Mouse (Mus musculus) liver, embryonic 12.5 days (tissue): ENCODE results near the gene Dlgap4. TPM values are rescaled to one million over a fixed set of nuclear protein-coding genes. Genes with fewer than 3 reads are reported as not detected.
"Not testable (repeated sequence)": the region's sequence is repeated elsewhere in the genome, so short reads cannot be mapped to it uniquely, and the experiment has no call there.

Experiments
- ATAC-seq: fragments of 200-750 bp; cut with Nextera tagmentation; 2 replicates; pipeline ENCODE4 v1.8.0; 2017; ENCODE audit warnings: moderate number of reproducible peaks, mild to moderate bottlenecking, moderate library complexity
- H3K27ac ChIP-seq: fragments of 300-500 bp; sonication (generic); 2 replicates; pipeline ENCODE4 v1.5.1; 2016; ENCODE audit warnings: mild to moderate bottlenecking
- H3K27me3 ChIP-seq: fragments of 300-500 bp; sonication (generic); replicated peaks from 2 replicates; pipeline ENCODE4 v1.6.1; 2016; ENCODE audit warnings: mild to moderate bottlenecking, moderate library complexity
- H3K36me3 ChIP-seq: fragments of 300-500 bp; sonication (generic); 2 replicates; pipeline ENCODE4 v1.6.1; 2016; ENCODE audit warnings: mild to moderate bottlenecking, moderate library complexity
- H3K4me1 ChIP-seq: fragments of 300-500 bp; sonication (generic); 2 replicates; pipeline ENCODE4 v1.6.1; 2016
- H3K4me2 ChIP-seq: fragments of 300-500 bp; sonication (generic); 2 replicates; pipeline ENCODE4 v1.6.1; 2016; ENCODE audit warnings: mild to moderate bottlenecking, moderate library complexity
- H3K4me3 ChIP-seq: fragments of 300-500 bp; sonication (generic); 2 replicates; pipeline ENCODE4 v1.5.1; 2016; ENCODE audit warnings: mild to moderate bottlenecking, moderate library complexity
- H3K9ac ChIP-seq: fragments of 300-500 bp; sonication (generic); 2 replicates; pipeline ENCODE4 v1.6.1; 2016; ENCODE audit warnings: mild to moderate bottlenecking, moderate library complexity
- H3K9me3 ChIP-seq: fragments of 300-500 bp; sonication (generic); replicated peaks from 2 replicates; pipeline ENCODE4 v1.6.1; 2016; ENCODE audit warnings: mild to moderate bottlenecking, moderate library complexity
- WGBS: fragments of 180-500 bp; shearing (Covaris S2); methylation state at CpG from one replicate; pipeline ENCODE4 v1.1.7; 2016; ENCODE audit not compliant: insufficient replicate concordance; 5-methylcytosine and 5-hydroxymethylcytosine counted together
- polyA plus RNA-seq: library from polyadenylated mRNA; unstranded; fragments of >200 nt; fragmentation: Nextera tagmentation; extraction: Ambion mirVana; gene quantifications from 2 replicates; pipeline ENCODE4 v1.2.1, GENCODE M21; 2016

Gene Dlgap4
- polyA plus RNA-seq, 1 experiment from 2014 or later, result 28.7 TPM

DNA sequence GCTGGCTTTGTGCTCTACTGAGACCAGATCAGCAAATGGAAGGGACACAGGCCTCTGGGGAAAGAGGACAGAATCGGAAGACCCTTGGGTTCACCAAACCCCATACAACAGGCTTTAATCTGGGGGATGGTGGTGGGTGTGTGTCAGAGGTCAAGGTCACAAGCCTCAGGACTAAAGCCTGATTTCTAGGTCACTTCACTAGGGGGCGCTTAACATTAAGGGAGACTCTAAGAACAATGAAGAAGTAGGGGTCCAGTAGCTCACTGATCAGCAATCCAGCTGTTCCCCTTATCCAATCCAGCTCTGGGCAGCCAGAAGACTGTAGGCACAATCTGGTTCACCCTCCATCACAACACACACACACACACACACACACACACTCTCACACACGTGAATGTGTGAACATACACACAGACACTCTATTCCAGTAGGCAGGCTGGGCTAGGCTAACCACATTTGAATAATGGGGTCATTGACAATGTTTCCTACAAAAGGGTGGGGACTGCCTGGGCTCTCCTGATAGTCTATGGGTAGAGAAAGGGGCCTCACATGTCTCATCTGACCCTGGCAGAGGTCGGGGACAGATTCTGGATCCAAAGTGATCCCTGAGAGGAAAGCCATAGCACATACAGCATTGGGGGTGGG is 168.5 kb downstream of the Dlgap4 start:
- ATAC-seq, result peak; percentile 75
- Histone ChIP-seq H3K4me2 (peak overlapping the region; percentile 63), H3K9me3 (peaks cover 8% of the 10 kb centered on the region; the same call in 1 of the 2 replicates), H3K4me1 (peaks cover 81% of the 10 kb centered on the region), H3K9ac (peak overlapping the region; percentile 40), H3K36me3 (no peaks in the 10 kb centered on the region), H3K27ac (peak overlapping the region; percentile 90), H3K4me3 (no peak overlapping the region), H3K27me3 (peaks cover 13% of the 10 kb centered on the region; the same call in 1 of the 2 replicates)
- WGBS, result 33% methylated on average over 4 of the region's 4 CpGs

DNA sequence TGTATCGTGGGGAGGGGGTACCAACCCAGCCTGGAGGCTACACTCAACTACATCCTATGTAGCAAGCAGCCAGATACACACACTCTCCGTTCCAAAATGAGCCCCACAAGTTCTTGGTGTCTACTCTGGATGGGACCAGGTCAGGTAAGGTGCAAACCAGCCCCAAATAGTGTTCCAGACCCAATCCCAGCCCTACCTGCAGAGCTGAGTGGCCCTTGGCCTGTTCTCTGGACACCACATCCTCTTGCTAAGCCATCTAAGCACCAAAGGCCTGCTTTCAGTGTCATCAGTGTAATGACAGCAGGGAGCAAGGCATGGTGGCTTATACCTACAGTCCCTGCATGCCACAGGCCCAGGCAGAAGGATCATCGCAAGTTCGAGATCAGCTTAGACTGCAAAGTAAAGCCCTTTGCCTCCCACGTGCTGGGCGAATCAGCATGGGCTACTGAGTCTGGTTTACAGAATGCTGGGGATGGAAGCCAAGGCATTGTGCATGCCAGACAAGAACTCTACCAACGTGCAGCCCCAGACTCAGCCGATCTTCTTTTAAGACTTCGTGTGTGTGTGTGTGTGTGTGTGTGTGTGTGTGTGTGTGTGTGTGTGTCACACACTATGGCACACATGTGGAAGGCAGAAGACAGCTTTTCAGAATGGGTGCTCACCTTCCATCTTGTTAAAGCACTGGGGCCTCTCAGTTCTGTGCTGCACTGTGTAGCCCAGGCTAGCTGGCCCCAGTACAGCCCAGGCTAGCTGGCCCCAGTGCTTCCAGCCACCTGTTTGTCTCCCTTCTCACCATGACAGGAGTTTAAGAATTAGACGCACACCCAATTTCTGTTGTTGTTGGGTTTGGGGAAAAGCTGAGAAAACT is 169.2 kb downstream of the Dlgap4 start:
- Histone ChIP-seq H3K27me3 (0 out of 2 replicates have a peak, but pooled peaks cover 9% of the 10 kb centered on the region), H3K9me3 (peaks cover 8% of the 10 kb centered on the region; the same call in 1 of the 2 replicates), H3K4me3 (no peak overlapping the region), H3K4me1 (peaks cover 73% of the 10 kb centered on the region), H3K36me3 (no peaks in the 10 kb centered on the region), H3K9ac (peak overlapping the region; percentile 40), H3K4me2 (peak overlapping the region; percentile 63), H3K27ac (peak overlapping the region; percentile 90)
- WGBS, result 52% methylated on average over 10 of the region's 10 CpGs
- peak; percentile 31 for ATAC-seq

DNA sequence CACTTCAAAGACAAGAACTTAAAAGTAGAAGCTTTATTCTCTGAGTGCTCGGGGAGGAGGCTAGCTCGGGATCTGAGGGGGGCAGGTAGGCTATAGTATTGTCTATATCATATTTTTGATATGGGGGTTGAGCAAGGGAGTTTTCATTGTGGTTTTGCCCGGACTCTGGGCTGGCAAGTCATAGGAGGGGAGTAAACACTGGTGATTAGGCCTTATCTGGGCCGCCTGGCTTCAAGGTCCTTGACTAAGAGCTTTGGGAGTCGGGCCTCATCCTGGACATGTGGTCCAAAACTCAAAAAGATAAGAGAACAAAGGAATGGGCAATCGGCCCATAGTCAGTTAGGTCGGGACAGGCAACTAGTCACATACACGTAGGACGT is 169.8 kb downstream of the Dlgap4 start:
- peaks cover 67% of the 10 kb centered on the region for H3K4me1 ChIP-seq
- H3K4me3 ChIP-seq, result no peak overlapping the region
- 0 out of 2 replicates have a peak, but pooled peaks cover 8% of the 10 kb centered on the region for H3K27me3 ChIP-seq
- H3K9me3 ChIP-seq, result peaks cover 8% of the 10 kb centered on the region; the same call in 1 of the 2 replicates
- H3K36me3 ChIP-seq, result no peaks in the 10 kb centered on the region
- ATAC-seq, result peak; percentile 86
- WGBS, result 7% methylated on average over 9 of the region's 9 CpGs
- peak overlapping the region; percentile 40; the same call in 1 of the 2 replicates for H3K9ac ChIP-seq
- peak overlapping the region; percentile 63 for H3K4me2 ChIP-seq
- H3K27ac ChIP-seq, result peak overlapping the region; percentile 90

DNA sequence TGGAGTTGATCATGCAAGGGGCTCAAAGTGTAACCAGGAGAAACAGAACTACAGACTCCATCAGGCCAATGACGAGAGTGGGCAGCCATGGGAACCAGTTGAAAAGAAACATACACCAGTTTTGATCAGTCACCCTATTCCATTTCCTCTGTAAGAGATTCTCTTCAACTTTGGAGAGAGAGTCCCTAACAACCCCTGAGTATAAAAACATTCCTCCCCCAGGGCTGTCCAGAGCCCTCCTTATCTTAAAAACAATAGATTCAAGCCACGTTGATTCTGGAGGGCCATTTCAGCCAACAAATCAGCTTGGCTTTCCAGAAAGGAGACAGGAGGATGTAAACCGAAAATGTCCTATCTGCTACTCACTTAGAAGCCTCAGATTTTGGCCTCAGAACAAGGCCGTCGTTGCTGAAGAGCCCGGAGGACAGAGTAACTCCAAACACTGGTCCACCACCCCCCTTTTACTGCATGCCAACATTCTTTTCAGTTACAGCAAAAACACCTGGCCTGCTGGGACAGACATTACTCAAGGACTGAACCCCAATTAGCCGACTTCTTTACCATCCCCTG is 170.6 kb downstream of the Dlgap4 start:
- Histone ChIP-seq H3K9ac (no peak overlapping the region), H3K9me3 (peaks cover 8% of the 10 kb centered on the region; the same call in 1 of the 2 replicates), H3K36me3 (no peaks in the 10 kb centered on the region), H3K4me1 (peaks cover 66% of the 10 kb centered on the region), H3K27me3 (0 out of 2 replicates have a peak, but pooled peaks cover under 1% of the 10 kb centered on the region), H3K27ac (peak overlapping the region; percentile 90), H3K4me3 (no peak overlapping the region), H3K4me2 (peak overlapping the region; percentile 63)
- ATAC-seq, result no peak
- 41% methylated on average over 7 of the region's 7 CpGs for WGBS

DNA sequence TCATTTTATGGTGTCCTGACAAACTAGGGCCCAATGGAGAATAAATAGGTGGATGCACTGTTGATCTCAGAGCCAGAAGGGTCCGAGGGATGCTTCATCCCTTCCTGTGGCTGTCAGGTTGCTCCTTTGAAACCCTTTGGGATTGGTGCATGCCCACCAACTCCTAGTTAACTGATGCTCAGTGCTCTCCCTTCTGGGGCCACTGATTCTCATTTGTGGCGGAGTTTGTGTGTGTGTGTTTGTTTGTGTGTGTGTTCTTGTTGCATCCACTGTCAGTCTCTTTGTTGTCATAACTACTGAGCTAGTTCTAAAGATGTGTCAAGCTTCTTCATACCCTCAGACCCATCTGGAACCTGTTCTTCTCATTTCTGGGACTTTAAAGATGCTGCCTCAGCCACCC is 171.4 kb downstream of the Dlgap4 start:
- H3K27ac ChIP-seq, result peak overlapping the region; percentile 90; the same call in 1 of the 2 replicates
- ATAC-seq, result no peak
- 90% methylated on average over 2 of the region's 2 CpGs for WGBS
- H3K27me3 ChIP-seq, result no peaks in the 10 kb centered on the region
- H3K36me3 ChIP-seq, result no peaks in the 10 kb centered on the region
- peaks cover 8% of the 10 kb centered on the region; the same call in 1 of the 2 replicates for H3K9me3 ChIP-seq
- H3K4me3 ChIP-seq, result no peak overlapping the region
- no peak overlapping the region for H3K4me2 ChIP-seq
- H3K9ac ChIP-seq, result no peak overlapping the region
- H3K4me1 ChIP-seq, result peaks cover 59% of the 10 kb centered on the region

DNA sequence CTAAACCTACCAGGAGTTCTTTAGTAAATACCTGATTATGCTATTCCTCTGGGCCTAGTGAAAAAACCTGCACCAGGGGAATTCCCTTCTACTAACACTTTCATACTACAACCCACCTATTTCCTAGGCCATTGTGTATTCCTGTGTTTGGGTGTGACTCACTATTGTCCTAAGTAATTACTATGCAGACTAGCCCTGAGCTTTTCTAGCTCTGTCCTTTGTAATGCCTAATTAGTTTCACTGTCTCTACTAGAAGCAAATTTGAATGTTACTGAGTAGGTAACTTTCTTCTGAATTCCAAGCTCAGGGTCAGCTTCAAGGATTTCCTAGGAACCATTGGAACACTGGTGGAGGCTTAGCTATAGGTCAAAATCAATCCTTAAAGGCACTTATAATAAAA is 172.9 kb downstream of the Dlgap4 start:
- H3K4me1 ChIP-seq, result peaks cover 44% of the 10 kb centered on the region
- ATAC-seq, H3K9ac ChIP-seq, H3K27me3 ChIP-seq, H3K4me3 ChIP-seq, H3K36me3 ChIP-seq, H3K27ac ChIP-seq, H3K9me3 ChIP-seq, H3K4me2 ChIP-seq: not testable (repeated sequence)

DNA sequence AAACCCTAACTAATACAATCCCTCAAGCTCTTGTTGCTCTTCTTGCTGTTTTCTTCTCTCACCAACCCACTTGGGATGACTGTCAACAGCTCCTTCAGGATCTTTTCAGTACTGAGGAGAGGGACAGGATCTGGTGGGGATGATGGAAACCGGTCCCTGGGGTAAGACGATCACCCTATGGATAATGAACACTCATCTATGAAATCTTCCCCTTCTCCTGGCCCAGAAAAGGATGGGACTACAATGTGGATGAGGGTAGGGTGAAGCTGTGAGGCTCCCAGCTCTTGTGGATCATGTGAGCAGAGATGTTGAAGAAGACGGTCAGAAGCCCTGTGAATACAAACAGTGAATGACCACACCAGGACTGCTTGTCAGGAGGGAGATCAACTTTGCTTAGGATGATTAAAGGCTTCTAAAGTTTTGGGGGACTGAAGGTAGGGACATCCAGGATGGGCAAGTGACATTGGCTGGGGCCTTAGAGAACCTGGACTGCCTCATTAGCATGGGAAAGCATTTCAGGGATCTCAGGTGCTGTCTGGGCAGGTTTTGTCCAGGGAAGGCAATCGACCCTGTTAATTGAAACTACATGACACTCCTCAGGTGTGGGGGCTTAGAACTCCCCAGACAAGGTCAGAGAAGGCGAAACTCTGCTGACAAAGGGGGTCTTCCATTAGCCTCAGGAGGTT is 173.7 kb downstream of the Dlgap4 start:
- H3K9ac ChIP-seq, result no peak overlapping the region
- no peak overlapping the region for H3K4me3 ChIP-seq
- peaks cover 35% of the 10 kb centered on the region for H3K4me1 ChIP-seq
- 82% methylated on average over 5 of the region's 5 CpGs for WGBS
- no peaks in the 10 kb centered on the region for H3K36me3 ChIP-seq
- H3K4me2 ChIP-seq, result no peak overlapping the region
- no peaks in the 10 kb centered on the region for H3K27me3 ChIP-seq
- H3K27ac ChIP-seq, result no peak overlapping the region
- no peak for ATAC-seq
- peaks cover 10% of the 10 kb centered on the region; the same call in 1 of the 2 replicates for H3K9me3 ChIP-seq

DNA sequence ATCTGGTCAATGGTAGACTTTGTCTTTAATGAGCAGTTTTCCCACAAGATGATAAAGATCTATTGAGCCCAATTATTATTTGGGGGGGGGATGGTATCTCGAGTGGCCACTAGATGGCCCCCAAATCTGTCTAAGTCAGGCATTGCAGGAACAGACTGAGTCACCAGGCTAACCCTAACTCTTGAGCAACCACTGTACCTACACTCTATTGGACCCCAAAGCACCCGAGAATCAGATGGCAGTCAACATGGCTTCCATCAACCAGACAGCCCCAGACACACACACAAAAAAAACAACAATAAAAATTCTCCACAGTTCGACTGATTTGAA is 174.2 kb downstream of the Dlgap4 start:
- WGBS, result 29% methylated on average over 3 of the region's 3 CpGs
- peaks cover 30% of the 10 kb centered on the region for H3K4me1 ChIP-seq
- no peak overlapping the region for H3K9ac ChIP-seq
- H3K27me3 ChIP-seq, result no peaks in the 10 kb centered on the region
- H3K27ac ChIP-seq, result no peak overlapping the region
- no peak for ATAC-seq
- H3K4me3 ChIP-seq, result no peak overlapping the region
- no peaks in the 10 kb centered on the region for H3K36me3 ChIP-seq
- H3K9me3 ChIP-seq, result peaks cover 12% of the 10 kb centered on the region; the same call in 1 of the 2 replicates
- no peak overlapping the region for H3K4me2 ChIP-seq

DNA sequence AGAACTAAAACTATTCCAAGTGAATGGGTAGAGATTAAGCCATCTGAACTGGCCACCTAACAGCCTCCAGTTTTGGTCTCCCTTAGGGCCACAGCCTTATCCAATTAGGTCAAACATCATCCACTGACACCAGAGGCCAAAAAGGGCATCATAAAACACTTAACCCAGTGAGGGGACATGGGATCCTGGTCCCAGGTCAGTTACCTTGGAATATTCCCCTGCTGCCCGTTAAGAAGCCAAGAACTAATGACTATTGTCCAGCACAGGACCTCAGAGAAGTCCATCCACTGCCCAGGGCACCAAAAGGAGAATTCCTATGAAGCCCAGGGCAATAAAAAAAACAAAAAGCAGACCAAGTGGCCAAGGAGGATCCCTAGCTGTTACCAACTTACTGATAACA is 175.3 kb downstream of the Dlgap4 start:
- 67% methylated on average over 1 of the region's 1 CpGs for WGBS
- Histone ChIP-seq H3K9me3 (peaks cover 12% of the 10 kb centered on the region; the same call in 1 of the 2 replicates), H3K4me2 (no peak overlapping the region), H3K9ac (no peak overlapping the region), H3K27me3 (no peaks in the 10 kb centered on the region), H3K27ac (no peak overlapping the region), H3K4me1 (peaks cover 19% of the 10 kb centered on the region), H3K36me3 (no peaks in the 10 kb centered on the region), H3K4me3 (no peak overlapping the region)
- ATAC-seq, result no peak

DNA sequence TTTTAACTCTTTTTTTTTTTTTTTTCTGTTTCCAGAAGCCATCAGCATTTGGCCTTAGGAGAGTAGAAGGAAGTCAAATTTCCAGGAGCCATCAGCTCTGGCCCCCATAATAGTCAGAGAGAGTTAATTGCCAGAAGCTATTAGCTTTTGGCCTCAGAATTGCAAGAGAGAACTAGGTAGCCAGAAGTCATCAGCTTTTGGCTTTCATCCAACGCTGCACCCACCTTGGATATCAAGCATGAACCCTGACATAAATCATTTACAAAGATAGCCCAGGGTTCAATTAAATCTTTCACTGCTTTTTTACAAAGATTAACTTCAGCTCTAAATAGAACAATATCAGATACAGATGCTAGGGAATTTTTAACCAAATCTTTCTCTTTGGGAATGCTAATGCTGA is 185.0 kb downstream of the Dlgap4 start:
- H3K27me3 ChIP-seq, result no peaks in the 10 kb centered on the region; the same call in 1 of the 2 replicates
- H3K4me2 ChIP-seq, result no peak overlapping the region
- H3K27ac ChIP-seq, result no peak overlapping the region
- H3K9ac ChIP-seq, result no peak overlapping the region
- no peak overlapping the region for H3K4me3 ChIP-seq
- ATAC-seq, result no peak
- peaks cover 8% of the 10 kb centered on the region for H3K9me3 ChIP-seq
- peaks cover 20% of the 10 kb centered on the region for H3K4me1 ChIP-seq
- no peaks in the 10 kb centered on the region for H3K36me3 ChIP-seq
- 88% methylated on average over 1 of the region's 1 CpGs for WGBS

DNA sequence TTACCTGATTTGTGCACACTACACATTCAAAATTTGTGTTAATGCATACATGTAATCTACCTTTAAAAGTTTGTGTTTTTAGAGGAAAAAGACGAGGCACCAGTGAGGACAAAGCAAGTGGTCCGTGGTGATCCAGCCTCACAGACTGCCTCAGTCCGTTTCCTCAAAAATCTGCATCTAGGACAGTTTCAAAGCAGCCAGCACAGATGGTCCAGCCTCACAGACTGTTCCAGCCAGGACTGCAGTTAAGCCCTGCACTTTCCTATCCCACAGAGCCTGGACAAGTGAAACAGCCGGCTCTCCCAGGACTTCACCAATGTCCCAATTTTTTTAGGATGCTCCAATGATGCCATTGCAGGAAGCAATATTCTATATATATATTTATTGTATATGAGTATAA is 187.5 kb downstream of the Dlgap4 start:
- peaks cover 30% of the 10 kb centered on the region for H3K4me1 ChIP-seq
- no peak overlapping the region for H3K4me3 ChIP-seq
- H3K36me3 ChIP-seq, result no peaks in the 10 kb centered on the region
- no peak overlapping the region for H3K9ac ChIP-seq
- ATAC-seq, result no peak
- no peaks in the 10 kb centered on the region; the same call in 1 of the 2 replicates for H3K27me3 ChIP-seq
- WGBS, result 63% methylated on average over 4 of the region's 4 CpGs
- H3K27ac ChIP-seq, result no peak overlapping the region
- no peak overlapping the region for H3K4me2 ChIP-seq
- peaks cover 8% of the 10 kb centered on the region for H3K9me3 ChIP-seq
